Mouse (Mus musculus): ENCODE data around the gene Proser3.

Proser3 gene

GRCm38 (mm10) chr7:30579950-30580349, 27.9 kb upstream of the Proser3 start:
- DNase-seq (ENCODE audit: low spot score in 2 of 2) = no peak

GRCm38 (mm10) chr7:30572969-30573368, 20.9 kb upstream of the Proser3 start:
- no peak for DNase-seq (ENCODE audit: low spot score in 2 of 2)

DNA sequence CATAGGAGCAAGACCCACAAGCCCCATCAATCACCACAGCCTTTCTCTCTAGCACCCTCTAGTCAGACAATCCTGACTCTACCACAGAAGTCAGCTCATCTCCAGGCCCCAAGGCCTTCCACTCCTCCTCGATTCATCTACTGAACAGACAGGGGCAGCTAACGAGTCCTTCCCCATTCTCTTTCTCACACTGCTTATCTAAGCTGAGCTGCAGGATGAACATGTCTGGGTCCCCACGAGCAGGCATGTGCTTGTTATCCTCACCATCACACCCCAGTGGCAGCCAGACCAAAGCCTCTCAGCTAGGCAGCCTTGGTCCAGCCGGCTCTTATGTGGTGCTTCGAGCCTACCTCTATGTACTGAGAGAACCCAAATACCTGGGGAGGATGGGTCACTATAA, 20.3 kb upstream of the Proser3 start:
- DNase-seq (ENCODE audit: low spot score in 2 of 2) = no peak

DNA sequence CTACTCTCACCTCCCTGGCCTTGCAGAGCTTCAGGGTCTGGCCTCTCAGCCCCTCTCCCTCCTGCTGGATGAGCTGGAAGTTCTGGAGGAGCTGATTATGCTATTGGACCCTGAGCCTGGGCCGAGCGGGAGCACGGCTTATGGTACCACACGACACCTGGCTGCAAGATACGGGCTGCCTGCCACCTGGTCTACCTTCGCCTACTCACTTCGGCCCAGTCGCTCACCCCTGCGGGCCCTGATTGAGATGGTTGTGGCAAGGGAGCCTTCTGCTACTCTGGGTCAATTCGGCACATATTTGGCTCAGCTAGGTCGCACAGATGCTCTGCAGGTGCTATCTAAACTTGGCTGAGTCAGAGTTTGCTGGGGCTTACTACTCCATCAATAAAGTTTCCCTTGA, 15.5 kb upstream of the Proser3 start:
- no peak for DNase-seq (ENCODE audit: low spot score in 2 of 2)

DNA sequence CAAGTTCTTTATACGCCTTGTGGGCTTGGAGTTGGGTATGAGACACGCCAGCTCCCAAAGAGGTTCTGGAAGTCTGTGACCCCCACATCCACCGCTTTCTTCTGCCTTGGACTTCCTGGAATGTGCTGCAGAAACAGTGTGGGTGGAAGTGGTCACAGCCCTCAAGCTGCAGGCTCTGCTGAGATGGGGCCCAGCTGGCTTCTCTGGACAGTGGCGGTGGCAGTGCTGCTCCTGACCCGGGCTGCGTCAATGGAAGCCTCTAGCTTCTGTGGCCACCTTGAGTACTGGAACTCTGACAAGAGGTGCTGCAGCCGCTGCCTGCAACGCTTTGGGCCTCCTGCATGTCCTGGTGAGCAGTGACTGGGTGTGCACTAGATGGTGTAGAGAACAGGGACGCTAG, 13.9 kb upstream of the Proser3 start:
- no peak for DNase-seq (ENCODE audit: low spot score in 2 of 2)

DNA sequence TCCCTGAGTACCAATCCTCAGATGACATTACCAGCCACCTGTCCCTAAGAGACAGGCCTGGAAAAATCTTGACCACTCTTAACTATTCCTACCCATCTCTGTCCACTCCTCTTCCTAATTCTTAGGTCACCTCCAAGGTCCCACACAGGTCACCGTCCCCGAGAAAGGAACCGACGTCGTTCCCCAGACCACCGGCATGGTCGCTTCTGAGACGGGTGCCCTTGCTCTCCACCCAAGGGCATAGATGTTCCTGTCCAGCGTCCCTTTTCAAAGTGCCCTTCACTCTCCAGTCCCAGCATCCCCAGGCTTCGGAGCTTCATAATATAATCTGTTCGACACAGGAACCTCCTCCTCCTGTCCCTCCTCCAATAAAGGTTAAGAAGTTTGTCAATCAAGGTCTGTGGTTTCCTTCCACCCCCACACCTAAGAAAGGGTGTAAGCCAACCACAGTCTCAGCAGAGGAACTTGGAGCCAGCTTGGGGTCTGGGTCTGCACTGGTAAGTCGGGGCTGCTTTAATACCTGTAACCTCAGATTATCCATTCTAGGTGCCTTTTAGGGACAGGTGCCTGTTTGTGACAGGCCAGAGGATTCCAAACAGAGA, 13.0 kb upstream of the Proser3 start, which contains the start of gene Igflr1:
Gene Igflr1, plus strand, starts transcription at position 458 of the 602 bp plus-strand sequence.
- DNase-seq (ENCODE audit: low spot score in 2 of 2) = no peak

DNA sequence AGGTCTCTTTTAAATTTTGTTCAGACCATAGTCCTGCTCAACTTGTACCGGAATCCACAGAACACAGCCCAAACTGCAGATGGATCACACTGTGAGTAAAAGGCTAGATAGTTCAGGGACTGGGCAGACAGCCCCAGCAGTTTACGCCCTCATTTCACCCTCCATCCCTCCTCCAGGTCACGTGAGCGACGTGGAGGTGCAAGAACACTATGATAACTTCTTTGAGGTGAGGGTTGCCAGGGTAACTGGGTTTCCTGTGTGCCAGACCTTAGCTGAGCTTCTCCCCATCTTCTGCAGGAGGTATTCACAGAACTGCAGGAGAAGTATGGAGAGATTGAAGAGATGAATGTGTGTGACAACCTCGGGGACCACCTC, 11.8 kb upstream of the Proser3 start:
- no peak for DNase-seq (ENCODE audit: low spot score in 2 of 2)

- DNase-seq (ENCODE audit: low spot score in 2 of 2) = peak; percentile 89 to 95
These were observed 11.2 kb upstream of the Proser3 start, which contains the start of the genes U2af1l4, Gm49396 and Psenen for GRCm38 (mm10) chr7:30563117-30563905. Gene U2af1l4 (plus strand): TSS chr7:30563301. Gene Gm49396 (plus strand): TSS chr7:30563344. Gene Psenen (minus strand): TSS chr7:30563627.

GRCm38 (mm10) chr7:30562526-30563116, 10.5 kb upstream of the Proser3 start:
- no peak for DNase-seq (ENCODE audit: low spot score in 2 of 2)

DNA sequence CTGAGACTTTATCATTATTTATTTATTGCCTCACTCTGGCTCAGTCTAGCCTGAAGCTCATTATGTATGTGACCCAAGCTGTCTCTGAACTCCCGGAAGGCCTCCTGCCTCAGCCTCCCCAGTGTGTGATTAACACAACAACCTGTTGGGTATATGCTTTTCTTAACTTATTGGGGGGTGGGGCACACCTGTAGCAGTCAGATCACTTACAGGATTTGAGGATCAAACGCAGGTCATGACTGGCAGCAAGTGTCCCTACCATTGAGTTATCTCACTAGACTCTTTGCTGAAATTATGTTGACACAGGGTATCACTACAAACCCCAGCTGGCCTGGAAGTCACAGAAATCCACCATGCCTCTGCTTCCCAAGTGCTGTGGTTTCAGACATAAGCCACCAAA, 8.2 kb upstream of the Proser3 start:
- DNase-seq (ENCODE audit: low spot score in 2 of 2) = no peak

DNA sequence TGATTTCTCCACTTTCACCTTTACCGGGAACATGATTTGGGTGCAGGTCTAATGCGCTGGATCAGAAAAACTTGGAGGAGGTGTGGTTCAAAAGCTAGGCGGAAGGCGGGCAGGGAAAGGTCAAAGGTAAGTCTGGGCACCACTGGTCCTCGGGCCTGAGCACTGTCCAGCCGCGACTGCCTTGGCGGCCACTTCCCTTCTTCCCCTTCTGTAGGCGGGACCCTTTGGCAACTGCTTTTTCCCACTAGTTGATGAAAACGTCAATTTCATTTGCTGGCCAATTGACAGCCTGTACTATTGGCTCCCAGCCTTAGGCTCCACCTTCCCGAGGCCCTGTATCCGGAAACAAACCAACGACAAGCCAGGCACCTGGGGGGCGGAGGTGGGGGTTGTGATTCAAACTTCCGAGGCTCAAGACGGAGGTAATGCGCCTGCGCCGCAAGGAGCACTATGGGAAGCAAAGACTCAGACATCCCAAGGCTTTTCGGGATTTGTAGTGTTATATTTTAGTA, 7.4 kb upstream of the Proser3 start, which contains the start of gene Lin37:
Gene Lin37, minus strand, starts transcription at position 396 of the 512 bp plus-strand sequence.
- DNase-seq (ENCODE audit: low spot score in 2 of 2) = peak; percentile 89 to 94

DNA sequence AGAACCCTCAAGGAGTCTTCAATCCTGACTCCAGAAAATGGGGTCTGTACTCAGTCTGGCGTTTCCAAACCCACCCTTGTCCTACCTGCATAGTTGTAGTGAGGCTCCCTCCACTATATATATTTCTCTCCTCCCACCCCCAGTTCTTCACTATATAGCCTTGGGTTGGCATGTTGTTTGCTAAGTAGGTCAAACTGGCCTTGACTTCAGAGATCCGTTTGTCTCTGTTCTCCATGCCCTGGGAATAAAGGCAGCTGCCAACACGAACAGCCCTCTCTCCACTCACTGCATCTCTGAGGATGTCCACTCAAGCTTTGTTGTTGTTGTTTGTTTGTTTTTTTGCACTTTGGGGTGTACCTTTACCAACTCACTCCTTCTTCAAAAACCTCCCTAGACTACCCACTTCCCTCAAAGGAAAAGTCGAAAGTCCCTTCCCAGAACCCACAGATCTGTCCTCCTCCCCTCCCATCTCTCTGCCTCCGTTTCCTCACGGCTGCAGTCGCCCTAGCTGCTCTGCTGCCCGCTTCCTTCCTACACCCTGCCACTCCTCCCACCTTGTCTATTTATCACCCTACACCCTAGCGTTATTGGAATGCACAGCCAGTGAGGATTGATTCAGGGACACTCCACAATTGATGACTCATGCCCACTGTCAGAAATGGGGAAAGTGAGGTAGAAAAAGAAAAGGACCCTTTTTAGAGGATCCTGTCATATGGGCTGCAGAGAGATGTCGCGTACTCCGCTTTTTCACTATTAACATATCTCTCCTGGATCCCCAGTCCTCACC, 6.8 kb upstream of the Proser3 start:
- DNase-seq (ENCODE audit: low spot score in 2 of 2) = no peak

DNA sequence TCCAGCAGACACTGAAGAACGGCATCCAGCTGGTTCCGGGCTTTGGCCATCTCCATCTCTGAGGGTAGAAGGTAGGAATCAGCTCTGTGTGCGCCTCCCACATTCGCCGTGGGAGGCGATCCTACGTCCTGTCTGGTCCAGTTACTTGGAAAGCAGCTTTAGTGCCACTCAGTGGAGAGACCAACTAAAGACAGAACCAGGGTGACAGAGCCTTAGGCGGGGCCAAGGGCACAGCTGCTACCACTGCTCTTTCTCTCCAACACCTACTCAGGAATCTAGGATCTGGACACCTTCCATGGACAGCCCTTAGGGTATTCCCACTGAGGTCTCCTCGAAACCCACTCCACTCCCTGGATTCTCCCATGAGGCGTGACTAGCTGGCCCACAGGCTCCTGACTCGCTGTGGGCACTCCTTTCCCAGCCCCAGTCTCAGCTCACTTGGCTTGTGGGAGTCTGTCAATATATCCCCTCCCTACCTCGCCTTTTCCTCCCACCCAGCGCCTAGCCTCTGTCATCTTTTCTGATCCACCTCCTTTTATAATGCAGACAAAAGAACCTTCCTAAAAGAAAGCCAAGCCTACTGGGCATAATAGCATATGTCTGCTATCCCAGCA, 5.9 kb upstream of the Proser3 start:
- no peak for DNase-seq (ENCODE audit: low spot score in 2 of 2)

GRCm38 (mm10) chr7:30556894-30557536, 4.9 kb upstream of the Proser3 start:
- no peak for DNase-seq (ENCODE audit: low spot score in 2 of 2)

- DNase-seq (ENCODE audit: low spot score in 2 of 2) = no peak
These were observed 1.9 kb upstream of the Proser3 start for GRCm38 (mm10) chr7:30553810-30554584.

GRCm38 (mm10) chr7:30553021-30553589, 1.0 kb upstream of the Proser3 start:
- no peak for DNase-seq (ENCODE audit: low spot score in 2 of 2)

DNA sequence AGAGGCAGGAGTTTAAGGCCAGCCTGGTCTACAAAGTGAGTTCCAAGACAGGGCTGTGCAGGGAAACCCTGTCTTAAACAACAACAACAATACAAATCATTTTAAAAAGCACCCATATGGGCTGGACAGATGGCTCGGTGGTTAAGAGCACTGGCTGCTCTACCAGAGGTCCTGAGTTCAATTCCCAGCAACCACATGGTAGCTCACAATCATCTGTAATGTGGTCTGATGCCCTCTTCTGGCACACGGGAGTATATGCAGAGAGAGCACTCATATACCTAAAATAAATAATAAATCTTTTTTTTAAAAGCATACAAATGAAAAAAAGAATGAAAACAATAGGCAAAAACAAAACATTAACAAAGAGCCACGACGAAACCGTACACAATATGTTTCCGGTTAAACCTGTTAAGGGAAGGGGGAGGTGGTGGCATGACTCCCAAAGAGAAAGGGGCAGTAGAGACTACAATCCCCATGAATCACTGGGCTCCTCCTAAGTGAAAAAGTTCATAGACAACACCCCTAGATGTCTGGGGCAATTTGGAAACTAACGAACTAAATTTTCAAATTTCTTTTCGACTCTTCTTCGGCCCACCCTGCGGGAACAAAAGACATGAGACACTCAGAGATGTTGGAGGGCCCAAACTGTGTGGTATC, 526 bp downstream of the Proser3 start:
- no peak for DNase-seq (ENCODE audit: low spot score in 2 of 2)

DNA sequence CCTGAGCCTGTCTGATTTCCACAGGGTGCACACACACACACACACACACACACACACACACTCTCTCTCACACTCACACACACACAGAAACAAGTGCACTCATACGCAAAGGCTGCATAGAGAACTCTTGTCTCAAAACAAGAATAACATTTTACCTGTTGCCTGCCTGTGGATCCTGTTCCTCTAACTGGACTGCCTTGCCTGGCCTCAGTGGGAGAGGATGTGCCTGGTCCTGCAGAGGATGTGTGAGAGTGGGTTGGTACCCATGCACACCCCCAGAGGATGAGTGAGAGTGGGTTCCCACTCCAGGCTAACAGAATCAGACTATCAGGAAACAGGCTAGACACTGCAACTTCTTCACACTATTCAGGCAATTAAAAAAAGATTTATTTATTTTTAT, 1.5 kb downstream of the Proser3 start:
- DNase-seq (ENCODE audit: low spot score in 2 of 2) = no peak

GRCm38 (mm10) chr7:30549880-30550279, 2.2 kb downstream of the Proser3 start:
- no peak for DNase-seq (ENCODE audit: low spot score in 2 of 2)
